Mouse (Mus musculus): Measurements from ENCODE around the gene Zhx3.

The Zhx3 gene

DNA sequence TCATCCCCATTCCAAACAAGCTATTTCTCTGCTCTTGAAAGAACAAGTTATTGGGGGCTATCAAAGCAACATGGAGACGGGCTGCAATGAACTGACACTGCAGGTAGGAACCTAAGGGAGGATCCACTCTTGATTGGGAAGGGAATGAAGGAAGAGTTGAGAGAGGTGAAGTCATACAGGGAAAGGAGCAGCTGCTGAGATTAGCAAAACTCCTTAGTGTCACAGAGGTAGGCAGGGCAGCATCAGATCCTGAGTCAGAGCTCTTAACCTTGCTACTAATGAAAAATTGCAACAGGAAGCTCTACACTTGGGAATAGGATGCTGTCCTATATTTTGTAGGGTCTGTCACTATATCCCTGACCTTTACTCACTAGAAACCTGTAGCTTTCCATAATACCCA, 71.8 kb downstream of the Zhx3 start:
- no peak for DNase-seq

DNA sequence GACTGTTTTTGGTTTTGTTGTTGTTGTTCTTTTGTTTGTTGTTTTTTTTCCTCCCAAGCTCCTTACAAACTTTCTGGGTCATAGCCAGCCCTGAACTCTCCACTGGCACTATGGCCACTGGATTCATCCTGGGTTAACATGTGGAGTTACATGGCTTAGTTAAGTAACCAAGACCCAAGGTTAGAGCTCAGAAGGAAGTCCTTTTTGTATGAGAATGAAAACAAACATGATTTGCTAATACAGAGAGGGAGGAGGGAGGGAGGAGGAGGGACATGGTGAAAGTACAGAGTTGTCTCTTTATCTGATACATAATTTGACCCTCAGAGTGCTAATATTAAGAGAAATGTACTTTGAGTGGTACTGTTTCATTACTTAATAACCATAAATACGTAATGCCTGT, 74.6 kb downstream of the Zhx3 start:
- DNase-seq, result no peak

DNA sequence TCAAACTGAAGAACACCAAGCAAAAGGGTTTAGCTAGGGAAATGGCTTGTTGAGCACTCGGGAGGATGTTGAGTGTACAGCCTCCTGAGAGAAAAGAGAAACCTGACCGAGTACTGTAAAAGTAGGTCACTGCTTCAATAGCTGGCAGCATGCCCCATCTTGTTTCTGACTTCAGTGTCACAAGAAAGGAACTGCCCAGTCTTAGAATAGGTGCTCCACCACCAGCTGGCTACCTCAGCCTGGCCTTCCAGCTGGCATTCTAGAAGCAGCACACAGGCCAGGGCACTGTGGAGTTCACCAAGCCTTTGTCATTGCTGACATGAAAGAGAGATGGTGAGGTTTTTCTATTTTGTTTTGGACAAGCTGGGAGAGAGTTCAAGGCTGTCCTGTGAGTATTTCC, 75.8 kb downstream of the Zhx3 start:
- peak; percentile 81 to 87 for DNase-seq

- peak in 1 of 2 experiments; percentile 26 for DNase-seq
Observed at GRCm38 (mm10) chr2:160793117-160793516, 79.7 kb downstream of the Zhx3 start.

DNA sequence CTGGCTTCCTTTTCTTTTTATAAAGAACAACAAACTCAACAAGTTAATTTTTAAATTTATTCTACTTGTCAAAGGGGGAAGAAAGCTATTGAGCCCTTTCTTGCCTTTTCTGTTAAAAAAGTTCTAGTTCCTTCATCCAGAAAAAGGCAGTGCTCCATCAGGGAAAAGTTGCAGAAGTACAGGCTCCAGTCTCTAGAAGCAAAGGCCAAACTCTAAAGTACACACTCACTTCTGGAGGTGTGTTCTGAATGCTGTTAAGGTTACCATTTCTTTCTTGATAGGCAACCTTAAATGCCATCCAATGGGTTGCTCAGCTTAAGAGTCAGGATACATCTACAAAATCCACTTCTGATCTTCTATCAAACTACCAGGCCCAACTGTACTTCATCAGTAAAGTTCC, 83.1 kb downstream of the Zhx3 start:
- no peak for DNase-seq

DNA sequence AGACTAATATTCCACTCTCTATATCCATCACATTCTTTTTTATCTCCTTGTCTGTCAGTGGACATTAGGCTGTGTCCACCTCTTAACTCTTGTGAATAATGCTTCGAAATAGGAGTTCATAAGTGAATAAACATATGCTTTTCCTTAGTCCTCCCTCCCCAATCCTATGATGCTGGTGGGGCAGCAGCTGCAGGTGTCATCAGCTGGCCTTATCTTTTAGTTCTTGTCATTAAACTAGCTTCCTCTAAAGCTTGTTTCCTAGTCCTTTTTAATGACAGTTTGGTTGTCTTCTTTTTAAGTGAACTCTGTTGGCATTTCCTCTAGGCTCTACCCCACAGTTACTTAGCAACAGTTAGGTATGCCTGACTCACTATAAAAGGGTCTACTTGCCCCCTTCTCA, 83.8 kb downstream of the Zhx3 start:
- DNase-seq, result no peak

GRCm38 (mm10) chr2:160786333-160786732, 86.5 kb downstream of the Zhx3 start:
- DNase-seq, result no peak

DNA sequence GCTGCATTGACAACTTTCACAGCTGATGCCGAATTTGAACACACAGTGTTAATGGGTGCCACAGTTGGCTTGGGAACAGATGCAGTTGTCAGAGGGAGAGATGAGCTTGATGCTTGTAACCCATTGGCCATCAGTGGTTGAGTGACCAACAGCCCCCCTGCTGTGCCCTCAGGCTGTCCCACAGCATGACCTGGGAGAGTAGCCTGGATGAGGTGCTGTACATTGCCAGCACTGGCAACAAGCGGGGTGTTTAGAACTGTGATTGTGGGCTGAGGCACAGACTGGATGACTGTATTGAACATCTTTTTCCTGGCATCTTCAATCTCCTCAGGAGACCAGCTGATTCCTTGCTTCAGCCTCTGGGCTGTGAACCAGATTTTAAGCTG, 92.0 kb downstream of the Zhx3 start:
- DNase-seq, result no peak

DNA sequence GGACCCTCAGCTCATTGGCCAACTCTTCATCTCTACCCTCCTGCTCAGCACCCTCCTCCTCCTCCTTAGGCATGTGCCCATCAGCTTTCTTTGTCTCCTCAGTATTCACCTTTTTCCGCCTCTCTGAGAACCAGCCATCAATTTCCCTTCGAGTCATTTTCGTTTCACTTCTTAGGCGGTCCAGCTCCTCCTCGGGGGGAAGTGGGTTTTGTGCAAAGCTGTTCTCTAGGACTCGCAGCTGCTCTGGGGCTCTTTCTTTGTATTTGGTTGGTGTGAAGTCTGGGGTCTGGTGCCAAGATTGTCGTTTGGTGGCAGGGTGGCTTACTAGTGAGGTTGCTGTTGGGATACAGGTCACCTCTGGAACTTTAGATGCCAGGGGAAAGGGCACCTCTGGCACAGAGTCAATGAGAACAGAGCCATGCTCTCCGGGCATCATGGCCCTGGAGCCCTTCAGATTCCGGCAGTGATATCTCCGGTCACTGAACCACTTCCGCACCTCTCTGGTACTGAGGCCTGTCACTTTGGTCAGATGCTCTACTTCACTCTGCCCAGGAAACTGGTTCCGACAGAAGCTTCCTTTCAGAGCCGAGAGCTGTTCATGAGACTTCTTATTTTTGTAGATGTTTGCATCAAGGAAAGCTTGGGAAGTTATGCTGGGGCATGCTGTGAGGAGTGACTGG, 92.5 kb downstream of the Zhx3 start:
- no peak for DNase-seq

DNA sequence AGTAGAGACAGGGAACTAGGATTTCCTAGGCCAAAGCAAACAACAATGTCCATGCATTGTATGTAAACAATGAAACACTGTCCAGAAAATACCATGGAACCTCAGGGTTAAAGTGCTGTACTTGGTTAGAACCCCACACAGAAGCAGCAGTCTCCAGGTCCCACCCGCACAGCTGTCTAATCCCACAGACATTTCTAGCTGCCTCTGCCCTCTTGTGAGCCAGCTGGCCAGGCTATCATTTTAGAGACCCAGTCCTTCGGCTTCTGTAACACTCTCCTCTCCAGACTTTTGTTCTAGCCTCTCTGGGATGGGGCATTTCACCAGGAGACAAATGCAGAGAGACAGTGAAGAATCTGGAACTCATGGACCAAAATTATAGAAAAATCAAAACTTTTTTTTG, 94.8 kb downstream of the Zhx3 start:
- DNase-seq, result no peak

DNA sequence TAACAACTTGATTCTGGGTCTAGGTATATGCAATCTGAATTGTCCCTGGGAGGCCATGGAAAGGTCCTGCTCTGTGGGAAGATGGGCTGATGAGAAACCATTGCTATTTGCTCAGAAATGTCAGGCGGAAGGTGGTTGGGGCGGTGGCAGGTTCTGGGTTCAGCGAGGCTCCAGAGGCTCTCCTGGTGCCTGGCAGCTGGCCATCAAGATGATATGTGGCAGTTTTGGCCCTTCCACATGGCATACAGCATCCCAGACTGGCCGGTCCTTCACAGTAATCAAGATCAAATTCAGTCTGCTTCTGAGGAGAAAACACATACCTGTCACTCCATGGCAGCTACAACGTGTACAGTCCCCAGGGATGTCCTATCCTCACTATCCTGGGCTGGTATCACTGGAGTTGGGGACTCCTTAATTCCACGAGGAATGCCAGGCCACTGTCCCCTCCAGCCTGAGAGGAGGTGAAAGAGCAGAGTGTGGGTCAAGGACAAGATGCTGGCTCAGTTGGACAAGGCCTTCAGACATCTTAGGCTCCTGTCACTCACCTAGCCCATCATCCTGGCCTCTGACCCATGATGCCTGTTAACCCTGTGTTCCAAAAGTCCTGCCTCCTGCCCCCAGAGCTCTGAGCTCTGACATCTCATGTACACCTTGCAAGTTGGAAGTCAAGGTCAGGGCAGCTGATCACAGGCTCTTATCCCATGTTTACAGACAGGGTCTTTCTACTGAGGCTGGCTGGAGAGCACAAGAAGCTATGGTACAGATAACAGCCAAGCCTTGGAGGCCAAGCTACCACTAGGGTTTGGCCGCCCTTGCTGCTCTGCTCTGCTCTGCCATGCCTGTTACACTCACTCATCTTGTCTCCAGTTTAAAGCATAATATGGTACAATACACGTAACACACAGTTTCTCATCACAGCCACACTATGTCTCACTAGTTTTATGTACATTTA, 101.2 kb downstream of the Zhx3 start:
- no peak for DNase-seq

DNA sequence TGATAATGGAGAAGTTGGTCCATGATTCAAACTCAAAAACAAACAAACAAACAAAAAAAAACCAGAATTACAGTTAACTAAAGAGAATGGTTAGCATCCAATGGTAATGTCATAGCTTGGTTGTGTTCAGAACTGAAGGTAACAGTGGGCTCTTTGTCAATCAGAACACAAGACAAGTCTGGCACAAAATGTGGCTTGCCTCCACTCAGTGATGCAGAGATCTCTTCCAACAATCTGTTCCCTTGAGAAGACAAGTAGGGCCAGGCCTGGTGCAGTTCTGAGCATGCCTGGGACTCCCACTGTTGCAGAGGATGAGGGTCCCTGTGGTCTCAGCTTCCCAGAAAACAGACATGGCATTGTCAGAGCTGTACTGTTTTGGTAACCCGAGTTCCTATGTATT, 101.9 kb downstream of the Zhx3 start:
- no peak for DNase-seq

GRCm38 (mm10) chr2:160770409-160770808, 102.4 kb downstream of the Zhx3 start:
- no peak for DNase-seq

DNA sequence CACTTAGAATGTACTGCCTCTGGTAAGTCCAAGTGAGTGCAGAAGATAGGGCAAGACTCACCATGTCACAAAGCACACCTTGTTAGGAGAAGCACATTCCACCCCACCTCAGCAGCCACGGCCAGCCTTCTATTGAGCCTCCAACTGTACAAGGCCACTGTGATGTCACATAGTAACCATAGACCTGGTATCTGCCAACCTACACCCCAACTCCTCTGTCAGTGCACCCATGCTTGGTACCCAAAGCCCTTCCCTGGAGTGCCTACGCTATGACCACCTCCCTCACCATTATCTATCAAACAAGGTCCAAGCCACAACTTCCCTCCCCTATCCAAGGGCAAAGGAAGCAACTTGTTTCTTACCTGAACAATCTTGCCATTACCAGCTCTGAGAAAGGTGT, 103.8 kb downstream of the Zhx3 start:
- DNase-seq, result no peak

- no peak for DNase-seq
Observed at GRCm38 (mm10) chr2:160768097-160768695, 104.6 kb downstream of the Zhx3 start.

DNA sequence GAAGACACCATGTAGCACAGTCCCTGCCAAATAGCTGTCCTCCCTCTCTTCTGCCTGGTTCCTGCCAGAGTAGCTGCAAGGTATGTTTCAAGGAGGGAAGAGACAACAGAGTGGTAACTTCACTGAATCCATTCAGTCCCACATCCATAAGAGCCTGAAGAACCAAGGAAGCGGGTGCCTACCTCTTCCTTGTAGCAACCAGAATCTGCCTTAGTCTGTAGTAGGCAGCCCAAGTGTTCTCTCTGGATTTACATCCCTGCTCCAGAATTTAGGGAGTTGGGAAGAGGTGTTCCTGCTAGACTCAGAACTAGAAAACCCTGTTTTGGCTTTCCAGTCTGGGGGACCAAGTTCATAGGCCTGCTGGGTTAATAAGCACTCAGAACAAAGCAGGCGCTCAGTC, 105.6 kb downstream of the Zhx3 start:
- no peak for DNase-seq

DNA sequence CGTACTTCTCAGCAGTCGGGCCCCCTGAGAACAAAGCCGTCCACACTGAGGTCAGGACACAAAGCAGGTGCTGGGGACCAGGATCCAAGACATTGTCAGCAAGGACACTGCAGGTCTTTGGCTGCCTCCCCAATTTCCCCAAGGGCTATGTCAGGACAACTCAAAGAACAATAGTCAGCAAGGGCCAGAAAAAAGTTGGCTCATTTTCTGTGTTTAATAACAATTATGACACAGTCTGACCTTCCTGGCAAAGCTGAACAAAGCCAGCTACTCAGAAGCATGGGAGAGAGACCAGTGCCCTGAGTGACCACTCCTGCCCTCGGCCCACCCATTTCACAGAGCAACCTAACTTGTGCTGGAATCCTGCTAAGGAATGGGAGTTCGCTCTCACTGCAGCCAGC, 106.4 kb downstream of the Zhx3 start:
- peak; percentile 66 to 73 for DNase-seq

DNA sequence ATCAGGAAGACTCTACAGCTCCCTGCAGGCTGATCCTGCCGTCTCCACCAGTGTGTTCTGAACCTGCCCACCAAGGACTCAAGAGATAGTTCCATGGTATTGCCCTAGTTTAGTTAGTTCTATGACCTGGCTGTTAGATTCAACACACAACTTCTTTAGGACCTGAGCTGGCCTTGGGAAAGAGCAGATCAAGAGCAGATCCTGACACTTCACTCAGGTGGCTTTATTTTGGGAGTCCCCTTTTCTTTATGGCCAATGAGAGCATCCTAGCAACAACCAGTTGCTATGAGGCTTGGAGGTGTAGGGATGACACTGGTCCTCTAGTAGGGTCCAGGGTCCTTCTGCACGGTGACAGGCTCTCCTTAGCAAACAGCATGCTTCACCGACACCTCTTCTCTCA, 107.7 kb downstream of the Zhx3 start:
- no peak for DNase-seq

DNA sequence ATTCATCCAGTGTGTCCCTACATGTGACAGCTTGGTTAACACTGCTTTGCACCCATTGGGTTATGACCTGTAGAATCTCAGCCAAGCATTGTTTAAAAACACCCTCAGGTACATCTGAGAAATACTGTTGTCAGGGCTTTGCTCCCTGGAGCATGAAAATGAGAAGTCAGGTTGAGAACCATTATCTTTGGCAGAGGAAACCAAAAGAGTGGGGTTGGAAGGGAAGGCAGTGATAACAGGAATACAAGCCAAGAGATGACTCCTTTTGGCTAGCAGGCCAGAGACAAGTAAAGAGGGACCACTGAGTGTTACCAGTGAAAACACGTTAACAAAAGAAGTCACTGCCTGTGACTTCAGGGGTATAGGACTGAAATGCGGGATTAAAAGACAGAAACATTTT, 108.4 kb downstream of the Zhx3 start:
- DNase-seq, result no peak

DNA sequence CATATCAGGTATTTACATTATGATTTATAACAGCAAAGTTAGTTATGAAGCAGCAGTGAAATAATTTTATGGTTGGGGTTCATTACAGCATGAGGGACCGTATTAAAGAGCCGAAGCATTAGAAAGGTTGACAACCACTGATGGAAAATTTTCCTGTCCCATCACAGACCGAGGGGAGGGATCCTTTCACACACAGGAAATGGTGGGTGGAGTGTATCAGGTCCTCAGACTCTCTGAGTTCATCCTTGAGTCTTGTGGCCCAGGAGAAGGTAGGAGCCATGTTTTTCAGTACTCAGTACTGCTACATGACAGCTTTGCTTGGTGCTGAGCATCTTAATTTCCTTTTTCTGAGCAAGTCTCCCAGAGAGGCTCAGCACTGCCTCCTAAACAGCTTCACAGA, 109.0 kb downstream of the Zhx3 start:
- no peak for DNase-seq

- DNase-seq, result peak in 1 of 2 experiments; percentile 44
Observed at GRCm38 (mm10) chr2:160760433-160761184, 112.2 kb downstream of the Zhx3 start.

GRCm38 (mm10) chr2:160756583-160757203, 116.1 kb downstream of the Zhx3 start:
- no peak for DNase-seq

DNA sequence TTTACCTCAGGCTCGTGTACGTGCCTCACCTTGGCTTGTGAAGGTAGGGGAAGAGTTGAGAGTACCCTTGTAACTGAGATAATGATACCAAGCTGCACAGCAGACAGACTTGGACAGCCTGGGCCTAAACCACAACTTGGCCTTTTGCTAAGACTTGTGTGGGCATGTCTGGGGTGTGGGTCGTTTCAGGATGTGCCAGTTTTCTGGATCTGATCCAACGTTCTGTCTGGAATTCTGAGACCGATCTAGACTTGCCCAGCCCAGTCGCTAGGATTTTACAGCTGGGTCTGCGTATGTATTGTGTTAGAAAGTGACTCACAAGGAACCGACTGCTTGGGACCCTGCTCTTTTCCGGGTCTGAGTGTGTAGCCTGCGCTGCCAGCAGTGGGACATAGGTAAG, 125.7 kb downstream of the Zhx3 start:
- peak in 1 of 2 experiments; percentile 33 for DNase-seq
